8 mouse cellular contexts compared by ENCODE assay signal in the genomic region with DNA sequence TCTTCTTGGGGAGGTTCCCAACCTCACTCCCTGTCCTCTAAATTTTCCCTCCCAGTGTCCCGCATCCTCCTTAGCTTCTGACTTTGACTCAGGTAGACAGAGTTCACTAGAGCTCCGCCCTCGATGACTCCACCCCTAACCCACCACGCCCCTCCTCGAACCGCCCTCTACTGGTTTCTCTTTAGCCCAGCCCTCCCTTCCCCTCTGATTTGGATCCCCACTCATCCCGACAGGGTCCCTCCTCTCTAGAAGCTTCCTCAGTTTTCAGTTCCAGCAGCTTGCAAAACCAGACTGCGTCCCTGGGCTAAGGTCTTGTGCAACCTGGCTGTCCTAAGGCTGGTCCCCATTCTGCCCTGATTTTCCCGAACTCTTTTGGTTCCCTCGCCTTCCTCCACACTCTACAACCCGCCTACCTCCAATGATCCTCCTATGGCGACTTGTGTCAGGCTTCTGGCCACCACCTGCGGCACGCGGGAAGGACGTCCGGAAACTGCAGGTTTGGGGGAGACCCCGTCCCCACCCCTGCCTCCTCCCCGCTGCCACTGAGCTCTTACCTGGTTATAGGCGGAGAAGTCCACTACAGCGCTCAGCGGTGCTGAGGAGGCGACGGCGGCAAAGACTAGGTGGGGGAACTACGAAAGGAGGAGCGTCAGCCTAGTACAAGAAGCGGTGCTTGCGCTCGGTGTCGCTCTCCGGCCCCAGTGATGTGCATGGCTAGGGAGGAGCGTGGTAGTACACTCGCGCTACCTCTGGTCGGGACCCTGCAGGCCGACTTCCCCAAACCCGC. TPM values are rescaled to one million over a fixed set of nuclear protein-coding genes. Genes with fewer than 3 reads are reported as not detected.
A peak's percentile ranks its signal among the peaks of the same experiment; 100 is the strongest.
DNase-seq lines count a peak whose midpoint lies in the region; ATAC-seq and TF ChIP-seq lines count a peak whose summit lies in the region.

No protein-coding gene starts in this region.

- no peak for TF ChIP-seq CTCF in small intestine, adult 2 months (IDR thresholded peaks at IDR 0.05; ENCODE audit: extremely low read depth, insufficient read length, insufficient replicate concordance, low read depth, low read length)

- peak overlapping the region; percentile 49 for H3K4me3 ChIP-seq in forebrain, embryonic 16.5 days (replicated peaks; ENCODE audit: low read length)
- H3K4me3 ChIP-seq in kidney, embryonic 15.5 days (replicated peaks) = peak overlapping the region; percentile 56
- H3K4me3 ChIP-seq in small intestine, adult 2 months (ENCODE audit: low read depth, low read length) = peak overlapping the region; percentile 54

- H3K36me3 ChIP-seq in forebrain, embryonic 16.5 days (ENCODE audit: control insufficient read depth, insufficient read depth) = no peaks in the 10 kb centered on the region
- H3K36me3 ChIP-seq in kidney, embryonic 15.5 days = no peaks in the 10 kb centered on the region
- no peaks in the 10 kb centered on the region for H3K36me3 ChIP-seq in small intestine, adult 2 months (ENCODE audit: control insufficient read depth, insufficient read depth, low read length)

- peaks cover 83% of the 10 kb centered on the region for H3K27me3 ChIP-seq in forebrain, embryonic 16.5 days (replicated peaks; ENCODE audit: control insufficient read depth, insufficient read depth, low read length)
- peaks cover 98% of the 10 kb centered on the region for H3K27me3 ChIP-seq in kidney, embryonic 15.5 days
- H3K27me3 ChIP-seq in small intestine, adult 2 months (ENCODE audit: control insufficient read depth, insufficient read depth, low read length) = peaks cover 68% of the 10 kb centered on the region

- peaks cover 16% of the 10 kb centered on the region for H3K4me1 ChIP-seq in forebrain, embryonic 16.5 days (replicated peaks; ENCODE audit: control insufficient read depth, insufficient read depth, low read length)
- peaks cover 23% of the 10 kb centered on the region for H3K4me1 ChIP-seq in kidney, embryonic 15.5 days
- peaks cover 7% of the 10 kb centered on the region for H3K4me1 ChIP-seq in small intestine, adult 2 months (ENCODE audit: control insufficient read depth, insufficient read depth, insufficient read length, low read length)

- no peaks in the 10 kb centered on the region for H3K9me3 ChIP-seq in forebrain, embryonic 16.5 days (ENCODE audit: control insufficient read depth, low read length)
- H3K9me3 ChIP-seq in kidney, embryonic 15.5 days (replicated peaks) = no peaks in the 10 kb centered on the region

- peak; percentile 51 for DNase-seq in lung, postnatal 25 days (ENCODE audit: low spot score)
- DNase-seq in left cerebral cortex, adult 9 months (ENCODE audit: low spot score in 2 of 2) = no peak
- DNase-seq in cerebellum, postnatal 36 days = no peak

- H3K27ac ChIP-seq in forebrain, embryonic 16.5 days (ENCODE audit: low read length) = no peak overlapping the region
- no peak overlapping the region for H3K27ac ChIP-seq in kidney, embryonic 15.5 days
- no peak overlapping the region for H3K27ac ChIP-seq in small intestine, adult 2 months (ENCODE audit: insufficient read depth, low read depth, low read length)

- H3K4me2 ChIP-seq in forebrain, embryonic 16.5 days (ENCODE audit: low read length) = peak overlapping the region; percentile 85
- H3K4me2 ChIP-seq in kidney, embryonic 15.5 days = peak overlapping the region; percentile 93

- H3K9ac ChIP-seq in forebrain, embryonic 16.5 days (replicated peaks; ENCODE audit: low read depth, low read length) = no peak overlapping the region; the same call in 1 of the 2 replicates
- H3K9ac ChIP-seq in kidney, embryonic 15.5 days = peak overlapping the region; percentile 23

- ATAC-seq in CD4-positive, CD25-positive, alpha-beta regulatory T cell, adult 4 months = peak; percentile 79
- ATAC-seq in activated CD4-positive, CD25-positive, alpha-beta regulatory T cell, adult 4 months = peak; percentile 74
- ATAC-seq in forebrain, embryonic 16.5 days = peak; percentile 81
- peak; percentile 93 for ATAC-seq in kidney, embryonic 15.5 days (replicated peaks; ENCODE audit: low FRiP score)

- WGBS in forebrain, embryonic 16.5 days = 1% methylated on average over 38 of the region's 38 CpGs
- under 1% methylated on average over 38 of the region's 38 CpGs for WGBS in kidney, embryonic 15.5 days
- 1% methylated on average over 38 of the region's 38 CpGs for WGBS in small intestine, adult 2 months

- TF ChIP-seq POLR2A in small intestine, adult 2 months (IDR thresholded peaks at IDR 0.05; ENCODE audit: low read depth, low read length) = no peak

RNA-seq across cellular contexts. Expression of a gene that starts 3.0 kb away (rescaled TPM):
- under 1 TPM in 1 of 2 experiments, not detected in 1; 0.74 TPM for polyA plus RNA-seq in CD4-positive, CD25-positive, alpha-beta regulatory T cell, adult 4 months (2017; shearing (Covaris generic))
- polyA plus RNA-seq in activated CD4-positive, CD25-positive, alpha-beta regulatory T cell, adult 4 months (2017; shearing (Covaris generic)) = under 1 TPM; 0.19 to 0.48 TPM
- polyA plus RNA-seq in forebrain, embryonic 16.5 days (2015; fragmentation: Nextera tagmentation; extraction: Ambion mirVana) = 0.19 TPM in 1 of 2 replicates, not detected in the other
- 0.14 and 0.35 TPM in 2 replicates for polyA plus RNA-seq in kidney, embryonic 15.5 days (2015; fragmentation: Nextera tagmentation; extraction: Ambion mirVana)
- polyA plus RNA-seq in small intestine, adult 2 months (2012; rRNA removed) = 1.2 and 2.0 TPM in 2 replicates

RNA-seq across cellular contexts. Expression of a gene that starts 25.5 kb away (rescaled TPM):
- not detected for polyA plus RNA-seq in CD4-positive, CD25-positive, alpha-beta regulatory T cell, adult 4 months (2017; shearing (Covaris generic))
- not detected for polyA plus RNA-seq in activated CD4-positive, CD25-positive, alpha-beta regulatory T cell, adult 4 months (2017; shearing (Covaris generic))
- polyA plus RNA-seq in forebrain, embryonic 16.5 days (2015; fragmentation: Nextera tagmentation; extraction: Ambion mirVana) = not detected in 2 replicates
- 0.08 and 0.17 TPM in 2 replicates for polyA plus RNA-seq in kidney, embryonic 15.5 days (2015; fragmentation: Nextera tagmentation; extraction: Ambion mirVana)
- not detected in 2 replicates for polyA plus RNA-seq in small intestine, adult 2 months (2012; rRNA removed)

RNA-seq across cellular contexts. Expression of a gene that starts 28.8 kb away (rescaled TPM):
- polyA plus RNA-seq in CD4-positive, CD25-positive, alpha-beta regulatory T cell, adult 4 months (2017; shearing (Covaris generic)) = not detected
- 100 to 1,000 TPM in 1 of 2 experiments, not detected in 1; 174 TPM for polyA plus RNA-seq in activated CD4-positive, CD25-positive, alpha-beta regulatory T cell, adult 4 months (2017; shearing (Covaris generic))
- not detected in 2 replicates for polyA plus RNA-seq in forebrain, embryonic 16.5 days (2015; fragmentation: Nextera tagmentation; extraction: Ambion mirVana)
- 9.8 and 11.2 TPM in 2 replicates for polyA plus RNA-seq in kidney, embryonic 15.5 days (2015; fragmentation: Nextera tagmentation; extraction: Ambion mirVana)
- polyA plus RNA-seq in small intestine, adult 2 months (2012; rRNA removed) = 106 and 238 TPM in 2 replicates

RNA-seq across cellular contexts. Expression of a gene that starts 29.1 kb away (rescaled TPM):
- 1 to 10 TPM in 1 of 2 experiments, not detected in 1; 4.8 TPM for polyA plus RNA-seq in CD4-positive, CD25-positive, alpha-beta regulatory T cell, adult 4 months (2017; shearing (Covaris generic))
- polyA plus RNA-seq in activated CD4-positive, CD25-positive, alpha-beta regulatory T cell, adult 4 months (2017; shearing (Covaris generic)) = 1 to 10 TPM; 2.6 to 4.2 TPM
- 3.3 TPM in 1 of 2 replicates, not detected in the other for polyA plus RNA-seq in forebrain, embryonic 16.5 days (2015; fragmentation: Nextera tagmentation; extraction: Ambion mirVana)
- 8.8 and 12.6 TPM in 2 replicates for polyA plus RNA-seq in kidney, embryonic 15.5 days (2015; fragmentation: Nextera tagmentation; extraction: Ambion mirVana)
- 34.9 and 41.4 TPM in 2 replicates for polyA plus RNA-seq in small intestine, adult 2 months (2012; rRNA removed)

RNA-seq across cellular contexts. Expression of a gene that starts 34.6 kb away (rescaled TPM):
- polyA plus RNA-seq in CD4-positive, CD25-positive, alpha-beta regulatory T cell, adult 4 months (2017; shearing (Covaris generic)) = 1 to 10 TPM; 5.4 to 6.7 TPM
- 10 to 100 TPM in 1 of 2 experiments, 1 to 10 TPM in 1; 5.9 to 14.6 TPM for polyA plus RNA-seq in activated CD4-positive, CD25-positive, alpha-beta regulatory T cell, adult 4 months (2017; shearing (Covaris generic))
- polyA plus RNA-seq in forebrain, embryonic 16.5 days (2015; fragmentation: Nextera tagmentation; extraction: Ambion mirVana) = 14.0 and 14.5 TPM in 2 replicates
- polyA plus RNA-seq in kidney, embryonic 15.5 days (2015; fragmentation: Nextera tagmentation; extraction: Ambion mirVana) = 30.5 and 31.4 TPM in 2 replicates
- polyA plus RNA-seq in small intestine, adult 2 months (2012; rRNA removed) = 6.3 and 10.1 TPM in 2 replicates
